ENCODE assay signal across 8 mouse cellular contexts in genomic region chr3:97654901-97655300, GRCm38 (mm10). TPM values are rescaled to one million over a fixed set of nuclear protein-coding genes. Genes with fewer than 3 reads are reported as not detected.
DNase-seq lines count a peak whose midpoint lies in the region; ATAC-seq and TF ChIP-seq lines count a peak whose summit lies in the region.

No protein-coding gene starts in this region.

- peak; percentile 72 for TF ChIP-seq CTCF in liver, adult 2 months (IDR thresholded peaks at IDR 0.05; ENCODE audit: low read depth, low read length)

- H3K9me3 ChIP-seq in liver, embryonic 12.5 days (replicated peaks): no peaks in the 10 kb centered on the region
- H3K9me3 ChIP-seq in hindbrain, embryonic 16.5 days (ENCODE audit: control insufficient read depth, low read length): no peaks in the 10 kb centered on the region

- no peaks in the 10 kb centered on the region for H3K79me2 ChIP-seq in liver, adult 2 months (ENCODE audit: control insufficient read depth, insufficient read depth, low read length)

- peaks cover 31% of the 10 kb centered on the region for H3K4me1 ChIP-seq in liver, adult 2 months (ENCODE audit: control insufficient read depth, insufficient read depth, low read length)
- peaks cover 21% of the 10 kb centered on the region for H3K4me1 ChIP-seq in liver, embryonic 12.5 days
- H3K4me1 ChIP-seq in hindbrain, embryonic 16.5 days (ENCODE audit: control insufficient read depth, insufficient read depth, low read depth, low read length): peaks cover 8% of the 10 kb centered on the region

- no peak overlapping the region for H3K27ac ChIP-seq in liver, adult 2 months (replicated peaks; ENCODE audit: insufficient read depth, low read depth, low read length)
- no peak overlapping the region for H3K27ac ChIP-seq in liver, embryonic 12.5 days
- no peak overlapping the region for H3K27ac ChIP-seq in hindbrain, embryonic 16.5 days (ENCODE audit: low read depth, low read length)

- WGBS in liver, adult 2 months: 63% methylated on average over 8 of the region's 8 CpGs
- WGBS in liver, embryonic 12.5 days (ENCODE audit: insufficient replicate concordance): 73% methylated on average over 8 of the region's 8 CpGs
- 81% methylated on average over 8 of the region's 8 CpGs for whole genome bisulfite sequencing in hindbrain, embryonic 16.5 days

- H3K9ac ChIP-seq in liver, adult 2 months (ENCODE audit: low read depth, low read length): no peak overlapping the region
- no peak overlapping the region for H3K9ac ChIP-seq in liver, embryonic 12.5 days
- no peak overlapping the region for H3K9ac ChIP-seq in hindbrain, embryonic 16.5 days (ENCODE audit: low read depth, low read length)

- DNase-seq in cerebellum, postnatal 10 days: peak; percentile 45 to 57
- no peak for DNase-seq in cerebellum, adult 9-10 months
- DNase-seq in liver, adult 2 months (ENCODE audit: extremely low read depth, low read depth, low spot score): peak; percentile 69
- peak; percentile 66 for DNase-seq in induced T-regulatory cell, adult 2 months (ENCODE audit: low read depth)
- peak; percentile 10 to 39 for DNase-seq in thymus, postnatal 10 days (ENCODE audit: low spot score in 2 of 2)
- no peak for DNase-seq in right cerebral cortex, postnatal 36 days (ENCODE audit: low spot score in 2 of 2)

- H3K27me3 ChIP-seq in liver, adult 2 months (ENCODE audit: control insufficient read depth, insufficient read depth, low read length): no peaks in the 10 kb centered on the region
- H3K27me3 ChIP-seq in liver, embryonic 12.5 days (replicated peaks): no peaks in the 10 kb centered on the region; the same call in 1 of the 2 replicates
- H3K27me3 ChIP-seq in hindbrain, embryonic 16.5 days (replicated peaks; ENCODE audit: control insufficient read depth, insufficient read depth, low read length): no peaks in the 10 kb centered on the region

- H3K4me2 ChIP-seq in liver, embryonic 12.5 days: no peak overlapping the region
- no peak overlapping the region for H3K4me2 ChIP-seq in hindbrain, embryonic 16.5 days (ENCODE audit: low read length)

- no peak for TF ChIP-seq POLR2A in liver, adult 2 months (IDR thresholded peaks at IDR 0.05; ENCODE audit: extremely low read depth, insufficient read depth, low read length)

- H3K4me3 ChIP-seq in liver, adult 2 months (ENCODE audit: insufficient read depth, low read depth, low read length): no peak overlapping the region
- no peak overlapping the region for H3K4me3 ChIP-seq in liver, embryonic 12.5 days
- no peak overlapping the region for H3K4me3 ChIP-seq in hindbrain, embryonic 16.5 days (ENCODE audit: low read length)

- no peak for ATAC-seq in liver, embryonic 12.5 days
- no peak for ATAC-seq in hindbrain, embryonic 16.5 days

- peaks cover 25% of the 10 kb centered on the region for H3K36me3 ChIP-seq in liver, adult 2 months (ENCODE audit: control insufficient read depth, insufficient read depth, low read length)
- no peaks in the 10 kb centered on the region for H3K36me3 ChIP-seq in liver, embryonic 12.5 days
- no peaks in the 10 kb centered on the region for H3K36me3 ChIP-seq in hindbrain, embryonic 16.5 days (ENCODE audit: control insufficient read depth, insufficient read depth, low read length)

RNA-seq across cellular contexts. Expression of gene Prkab2, which starts 3.1 kb away (rescaled TPM):
- total RNA-seq in liver, adult 2 months (2014; rRNA removed): 0.81 and 0.83 TPM in 2 replicates
- 1.5 TPM in 2 replicates for polyA plus RNA-seq in liver, adult 2 months (2012; rRNA removed)
- 2.8 and 3.1 TPM in 2 replicates for polyA plus RNA-seq in liver, embryonic 12.5 days (2016; fragmentation: Nextera tagmentation; extraction: Ambion mirVana)
- polyA plus RNA-seq in hindbrain, embryonic 16.5 days (2015; fragmentation: Nextera tagmentation; extraction: Ambion mirVana): 17.5 and 18.7 TPM in 2 replicates

RNA-seq across cellular contexts. Expression of gene Gm17651, which starts 19.6 kb away (rescaled TPM):
- total RNA-seq in liver, adult 2 months (2014; rRNA removed): not detected in 2 replicates
- not detected in 2 replicates for polyA plus RNA-seq in liver, adult 2 months (2012; rRNA removed)
- polyA plus RNA-seq in liver, embryonic 12.5 days (2016; fragmentation: Nextera tagmentation; extraction: Ambion mirVana): not detected in 2 replicates
- not detected in 2 replicates for polyA plus RNA-seq in hindbrain, embryonic 16.5 days (2015; fragmentation: Nextera tagmentation; extraction: Ambion mirVana)

RNA-seq across cellular contexts. Expression of gene Fmo5, which starts 26.3 kb away (rescaled TPM):
- total RNA-seq in liver, adult 2 months (2014; rRNA removed): 352 and 363 TPM in 2 replicates
- polyA plus RNA-seq in liver, adult 2 months (2012; rRNA removed): 145 and 230 TPM in 2 replicates
- polyA plus RNA-seq in liver, embryonic 12.5 days (2016; fragmentation: Nextera tagmentation; extraction: Ambion mirVana): 5.6 and 5.7 TPM in 2 replicates
- polyA plus RNA-seq in hindbrain, embryonic 16.5 days (2015; fragmentation: Nextera tagmentation; extraction: Ambion mirVana): 1.1 TPM in 2 replicates

RNA-seq across cellular contexts. Expression of gene Chd1l, which starts 44.9 kb away (rescaled TPM):
- total RNA-seq in liver, adult 2 months (2014; rRNA removed): 7.3 and 7.7 TPM in 2 replicates
- 2.3 and 2.4 TPM in 2 replicates for polyA plus RNA-seq in liver, adult 2 months (2012; rRNA removed)
- 20.3 and 21.4 TPM in 2 replicates for polyA plus RNA-seq in liver, embryonic 12.5 days (2016; fragmentation: Nextera tagmentation; extraction: Ambion mirVana)
- 5.8 and 6.3 TPM in 2 replicates for polyA plus RNA-seq in hindbrain, embryonic 16.5 days (2015; fragmentation: Nextera tagmentation; extraction: Ambion mirVana)

Comparison
In these comparisons a context has a peak if more than half of its experiments do, and no peak if none do; other contexts are left out.
1. DNase-seq: peak in cerebellum, postnatal 10 days (2 of 2), liver, adult 2 months (single experiment), induced T-regulatory cell, adult 2 months (single experiment) and thymus, postnatal 10 days (2 of 2); none in cerebellum, adult 9-10 months (single experiment) and right cerebral cortex, postnatal 36 days (0 of 2).
2. RNA of gene Fmo5, which starts 26.3 kb away (polyA plus RNA-seq): 145 to 230 TPM in liver, adult 2 months; 5.6 to 5.7 TPM in liver, embryonic 12.5 days and 1.1 TPM in hindbrain, embryonic 16.5 days; every median in the first group is over 10 times any median in the second.